Mouse (Mus musculus): Measurements from ENCODE around the gene Ap4e1.
"Not testable (repeated sequence)": the region's sequence is repeated elsewhere in the genome, so short reads cannot be mapped to it uniquely, and the experiment has no call there.

The Ap4e1 gene

GRCm38 (mm10) chr2:127077611-127078010 lies 69.1 kb downstream of the Ap4e1 start:
- no peak for DNase-seq

GRCm38 (mm10) chr2:127079066-127079465 lies 70.5 kb downstream of the Ap4e1 start:
- peak; percentile 11 to 28 for DNase-seq

DNA sequence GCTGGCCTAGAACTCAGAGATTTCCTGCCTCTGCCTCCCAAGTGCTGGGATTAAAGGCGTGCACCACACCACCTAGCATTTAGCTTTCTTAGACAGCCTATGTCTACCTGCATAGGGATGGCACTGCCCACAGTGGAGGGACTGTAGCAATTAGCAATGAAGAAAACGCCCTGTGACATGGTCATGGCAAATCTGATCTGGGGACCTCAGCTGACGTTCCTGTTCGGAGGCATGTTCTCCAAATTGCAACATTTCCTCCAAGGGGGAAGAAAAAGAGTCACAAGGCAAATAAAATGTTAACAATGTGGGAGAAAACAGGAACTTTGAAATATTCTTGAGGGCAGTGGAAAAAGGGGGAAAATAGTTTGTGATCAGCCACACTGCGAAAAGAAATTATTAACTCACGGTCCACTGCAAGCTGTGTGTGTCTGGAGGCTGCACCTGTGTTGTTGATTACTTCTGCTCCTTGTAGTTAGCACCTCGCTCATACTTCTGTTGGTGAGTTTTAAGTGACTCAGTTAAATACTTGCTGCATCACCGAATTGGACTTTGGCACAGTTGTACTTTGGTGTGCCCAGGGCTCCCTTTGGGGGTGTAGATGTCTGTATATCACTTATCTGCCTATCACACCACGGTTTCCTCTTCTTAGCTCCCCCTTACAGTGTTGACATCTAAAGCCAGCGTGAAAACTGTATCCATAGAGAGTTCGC lies 71.5 kb downstream of the Ap4e1 start:
- peak; percentile 73 to 82 for DNase-seq

- no peak for DNase-seq
These were observed 72.2 kb downstream of the Ap4e1 start for GRCm38 (mm10) chr2:127080591-127081218.

- no peak for DNase-seq
These were observed 77.7 kb downstream of the Ap4e1 start for GRCm38 (mm10) chr2:127086235-127086634.

- DNase-seq, result not testable (repeated sequence)
These were observed 81.6 kb downstream of the Ap4e1 start for GRCm38 (mm10) chr2:127090151-127090550.

GRCm38 (mm10) chr2:127092000-127092399 lies 83.5 kb downstream of the Ap4e1 start:
- peak in 1 of 2 experiments; percentile 8 for DNase-seq

DNA sequence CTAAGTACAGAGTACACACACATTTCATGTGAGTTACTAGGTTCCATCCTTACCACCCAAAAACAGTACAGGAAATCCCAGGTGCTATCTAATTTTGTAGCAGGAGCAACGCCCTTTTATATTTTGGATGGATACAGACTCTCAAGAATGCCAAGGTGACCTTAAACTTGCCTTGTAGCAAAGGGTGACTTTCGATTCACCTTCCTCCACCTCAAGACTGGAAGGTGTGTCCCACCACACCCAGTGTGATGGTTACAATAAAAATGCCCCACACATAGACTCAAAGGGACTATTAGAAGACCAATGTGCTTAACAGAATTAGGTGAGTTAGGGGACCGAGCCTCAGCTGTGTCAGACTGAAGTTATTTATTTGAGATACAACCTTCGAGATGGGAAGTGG lies 100.5 kb downstream of the Ap4e1 start:
- DNase-seq, result no peak
